Mouse (Mus musculus) sigmoid colon, adult 10 weeks (tissue): ENCODE results near the gene Sprr2b. TPM values are rescaled to one million over a fixed set of nuclear protein-coding genes. Genes with fewer than 3 reads are reported as not detected.

Experiments used
- polyA plus RNA-seq: library from polyadenylated mRNA; stranded (reverse); fragments of 350-450 nt; fragmentation: Illumina TruSeq; extraction: RNeasy Lipid Tissue Mini Kit (QIAGEN cat#74804); gene quantifications from one replicate; pipeline ENCODE4 v1.2.3, GENCODE M21; 2014; ENCODE audit warnings: low read depth, low replicate concordance

The Sprr2b gene
- polyA plus RNA-seq, result not detected

DNA sequence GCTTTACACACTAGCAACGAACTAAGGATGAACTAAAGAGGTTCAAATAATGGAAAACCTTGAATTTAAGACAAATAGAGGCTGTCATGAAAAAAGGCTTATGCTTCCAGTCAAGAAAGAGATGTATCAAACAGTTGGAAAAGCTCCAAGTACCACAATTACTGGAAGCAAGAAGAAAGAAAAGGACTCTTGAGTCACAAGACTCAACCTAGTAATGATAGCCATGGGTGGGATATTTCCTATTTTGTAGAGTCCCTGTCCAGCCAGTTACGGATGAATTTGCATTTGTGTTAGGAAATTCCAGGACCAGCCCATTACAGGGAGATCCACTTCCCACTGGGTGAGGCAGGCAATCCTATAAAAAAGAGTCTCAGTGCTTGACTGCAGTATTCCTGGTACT is at the start of gene Sprr2b:
Sprr2b (plus strand) TSS at position 301 of the 400 bp plus-strand sequence.

DNA sequence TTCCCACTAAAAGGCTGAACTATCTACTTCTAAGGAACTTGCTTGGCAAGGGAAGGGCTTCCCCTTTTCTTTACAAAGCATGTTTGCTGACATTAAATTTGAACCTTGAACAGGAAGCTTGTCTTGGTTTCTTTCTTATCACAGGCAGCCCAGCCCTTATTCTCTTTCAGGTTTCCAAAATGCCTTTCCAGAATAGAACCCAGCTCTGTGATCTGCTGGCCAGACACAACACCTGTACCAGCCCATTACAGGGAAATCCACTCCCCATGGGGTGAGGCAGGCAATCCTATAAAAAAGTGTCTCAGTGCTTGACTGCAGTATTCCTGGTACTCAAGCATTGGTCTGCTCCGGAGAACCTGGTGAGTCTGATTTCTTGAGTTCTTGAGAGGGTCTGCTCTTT is 31.3 kb upstream of the Sprr2b start, which contains the start of gene Sprr2a3:
Sprr2a3 (plus strand) TSS at position 317 of the 400 bp plus-strand sequence.

DNA sequence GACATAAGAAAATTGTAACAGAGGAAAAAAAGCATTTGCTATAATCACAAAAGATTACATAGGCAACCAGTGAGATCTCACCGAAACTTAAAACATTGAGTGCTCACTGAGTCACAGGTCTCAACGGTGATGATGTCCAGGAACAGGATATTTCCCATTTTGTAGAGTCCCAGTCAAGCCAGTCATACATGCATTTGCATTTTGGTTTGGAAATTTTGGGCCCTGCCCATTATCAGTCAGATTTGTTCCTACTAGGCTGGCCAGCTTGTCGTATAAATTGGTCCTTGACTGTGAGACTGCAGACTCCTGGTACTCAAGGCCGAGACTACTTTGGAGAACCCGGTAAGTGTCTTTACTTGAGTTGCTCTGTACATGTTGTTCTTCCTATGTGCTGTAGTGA is 22.4 kb downstream of the Sprr2b start, which contains the start of gene Sprr2d:
Sprr2d (plus strand) TSS at position 301 of the 400 bp plus-strand sequence.

DNA sequence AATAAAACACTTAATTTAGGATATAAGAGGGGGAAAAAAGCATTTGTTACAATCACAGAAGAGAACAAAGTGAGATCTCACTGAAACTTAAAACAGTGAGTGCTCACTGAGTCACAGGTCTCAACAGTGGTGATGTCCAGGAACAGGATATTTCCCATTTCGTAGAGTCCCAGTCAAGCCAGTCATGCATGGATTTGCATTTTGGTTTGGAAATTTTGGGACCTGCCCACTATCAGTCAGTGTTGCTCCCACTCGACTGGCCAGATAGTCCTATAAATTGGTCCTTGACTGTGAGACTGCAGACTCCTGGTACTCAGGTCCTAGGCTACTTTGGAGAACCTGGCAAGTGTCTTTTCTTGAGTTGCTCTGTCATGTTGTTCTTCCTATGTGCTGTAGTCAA is 35.4 kb downstream of the Sprr2b start, which contains the start of gene Sprr2e:
Sprr2e (plus strand) TSS at position 301 of the 400 bp plus-strand sequence.

DNA sequence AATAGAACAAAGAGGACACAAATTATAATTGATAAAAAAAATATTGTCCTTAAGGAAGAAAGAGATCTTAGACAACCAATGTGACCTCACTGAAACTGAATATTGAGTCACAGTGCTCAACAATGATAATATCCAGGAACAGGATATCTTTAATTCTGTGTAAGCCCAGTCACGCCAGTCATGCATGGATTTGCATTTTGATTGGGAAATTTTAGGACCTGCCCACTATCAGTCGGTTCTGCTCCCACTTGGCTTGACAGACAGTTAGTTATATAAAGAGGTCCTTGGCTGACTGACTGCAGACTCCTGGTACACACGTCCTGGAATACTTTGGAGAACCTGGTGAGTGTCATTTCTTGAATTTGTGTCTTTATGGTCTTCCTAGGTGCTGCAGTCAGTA is 48.5 kb downstream of the Sprr2b start, which contains the start of gene Sprr2f:
Sprr2f (plus strand) TSS at position 301 of the 400 bp plus-strand sequence.

Other genes with a start within 250 kb of the Sprr2b start
- gene Lor, start 233.5 kb upstream of the Sprr2b start, polyA plus RNA-seq, result not detected
- not detected for gene Prr9, start 192.7 kb upstream of the Sprr2b start, polyA plus RNA-seq
- gene Lelp1, start 173.9 kb upstream of the Sprr2b start, polyA plus RNA-seq, result not detected
- gene Sprr2a1, start 100.8 kb upstream of the Sprr2b start, polyA plus RNA-seq, result 1,777 TPM
- gene Sprr2a2, start 100.7 kb upstream of the Sprr2b start, polyA plus RNA-seq, result 3,571 TPM
- gene Sprr2a3, start 31.2 kb upstream of the Sprr2b start, polyA plus RNA-seq, result 333 TPM
- not detected for gene Sprr2d, start 22.5 kb downstream of the Sprr2b start, polyA plus RNA-seq
- gene Sprr2e, start 35.5 kb downstream of the Sprr2b start, polyA plus RNA-seq, result not detected
- not detected for gene Sprr2f, start 48.6 kb downstream of the Sprr2b start, polyA plus RNA-seq
- gene Sprr2h, start 69.1 kb downstream of the Sprr2b start, polyA plus RNA-seq, result not detected
- not detected for gene Sprr2i, start 91.4 kb downstream of the Sprr2b start, polyA plus RNA-seq
- not detected for gene Sprr2j-ps, start 101.5 kb downstream of the Sprr2b start, polyA plus RNA-seq
- gene Gm9774, start 112.8 kb downstream of the Sprr2b start, polyA plus RNA-seq, result 5.2 TPM
- not detected for gene Sprr2k, start 116.0 kb downstream of the Sprr2b start, polyA plus RNA-seq
- not detected for gene Sprr1b, start 122.2 kb downstream of the Sprr2b start, polyA plus RNA-seq
- gene Sprr3, start 142.1 kb downstream of the Sprr2b start, polyA plus RNA-seq, result not detected
- 5.8 TPM for gene Sprr1a, start 169.3 kb downstream of the Sprr2b start, polyA plus RNA-seq
- not detected for gene Sprr4, start 183.9 kb downstream of the Sprr2b start, polyA plus RNA-seq
- not detected for gene 2310046K23Rik, start 217.9 kb downstream of the Sprr2b start, polyA plus RNA-seq